Mouse (Mus musculus) thymus, postnatal 10 days (tissue): ENCODE data around the gene Slc16a3.

Experiments used
- DNase-seq, 2 experiments: peaks; one replicate each; pipeline ENCODE4 v3.0.0; 2021; ENCODE audit warnings: low spot score in 2 of 2

Slc16a3 gene

DNA sequence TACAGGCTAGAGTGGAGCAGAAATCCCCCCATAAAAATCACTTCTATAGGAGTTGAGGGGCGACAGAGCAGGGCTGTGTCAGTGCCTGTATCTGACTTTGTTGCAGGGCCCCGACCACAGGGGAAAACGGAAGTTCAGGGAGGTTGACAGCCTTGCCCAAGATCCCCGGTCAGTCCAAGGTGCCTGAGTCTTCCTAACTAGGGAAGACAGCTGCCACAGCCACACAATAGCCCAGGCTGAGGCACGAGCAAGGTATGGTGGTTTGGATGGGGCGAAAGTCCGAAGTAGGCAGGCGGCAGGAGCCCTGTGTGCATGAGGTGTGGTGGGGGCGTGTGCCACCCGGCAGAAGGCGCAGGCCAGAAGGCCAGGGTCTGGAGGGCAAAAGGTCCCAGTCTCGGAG is at the start of gene Slc16a3:
TSS of gene Slc16a3 (plus strand) at position 153 of the 400 bp plus-strand sequence.
- no peak for DNase-seq

DNA sequence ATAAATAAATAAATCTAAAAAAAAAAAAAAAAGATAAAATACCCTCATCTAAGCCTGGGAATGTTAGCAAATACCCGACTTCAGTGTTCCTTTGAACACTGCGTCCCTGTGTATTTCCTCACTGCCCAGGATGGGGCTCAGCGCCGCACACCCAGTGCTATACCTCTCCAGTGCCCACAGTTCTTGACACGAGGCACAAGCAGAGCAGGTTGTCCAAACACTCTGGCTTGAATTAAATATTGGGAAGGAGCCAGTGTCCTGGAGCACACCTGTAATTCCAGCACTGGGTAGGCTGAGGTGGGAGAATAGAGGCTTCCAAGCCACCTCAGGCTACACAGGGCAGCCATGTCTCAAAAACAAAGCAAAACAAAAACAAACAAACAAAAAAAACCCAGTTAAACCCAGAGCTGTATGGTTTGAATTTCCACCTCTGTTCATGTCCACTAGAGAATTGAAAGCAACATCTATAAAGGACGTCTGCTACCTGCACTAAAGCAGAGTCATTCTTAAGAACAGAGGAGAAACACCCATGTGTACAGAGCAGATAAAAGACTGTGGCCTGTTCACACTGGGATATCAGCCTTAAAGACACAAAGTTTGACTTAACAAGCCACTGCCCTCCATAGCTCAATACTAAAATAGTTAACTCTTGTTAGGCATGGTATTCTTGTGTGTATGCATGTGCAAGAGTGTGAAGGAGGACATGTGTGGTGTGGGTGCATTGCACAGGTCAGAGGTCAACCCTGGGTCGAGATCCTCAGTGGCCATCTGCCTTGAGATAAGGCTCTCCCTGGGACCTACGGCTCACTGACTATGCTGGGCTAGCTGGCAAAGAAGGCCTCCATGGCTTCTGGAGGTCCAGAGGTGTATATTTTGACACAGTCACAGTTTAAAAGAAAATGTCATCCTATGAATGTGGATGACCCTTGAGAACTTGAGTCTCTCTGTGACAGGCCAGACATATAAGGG is 47.7 kb upstream of the Slc16a3 start:
- no peak for DNase-seq

DNA sequence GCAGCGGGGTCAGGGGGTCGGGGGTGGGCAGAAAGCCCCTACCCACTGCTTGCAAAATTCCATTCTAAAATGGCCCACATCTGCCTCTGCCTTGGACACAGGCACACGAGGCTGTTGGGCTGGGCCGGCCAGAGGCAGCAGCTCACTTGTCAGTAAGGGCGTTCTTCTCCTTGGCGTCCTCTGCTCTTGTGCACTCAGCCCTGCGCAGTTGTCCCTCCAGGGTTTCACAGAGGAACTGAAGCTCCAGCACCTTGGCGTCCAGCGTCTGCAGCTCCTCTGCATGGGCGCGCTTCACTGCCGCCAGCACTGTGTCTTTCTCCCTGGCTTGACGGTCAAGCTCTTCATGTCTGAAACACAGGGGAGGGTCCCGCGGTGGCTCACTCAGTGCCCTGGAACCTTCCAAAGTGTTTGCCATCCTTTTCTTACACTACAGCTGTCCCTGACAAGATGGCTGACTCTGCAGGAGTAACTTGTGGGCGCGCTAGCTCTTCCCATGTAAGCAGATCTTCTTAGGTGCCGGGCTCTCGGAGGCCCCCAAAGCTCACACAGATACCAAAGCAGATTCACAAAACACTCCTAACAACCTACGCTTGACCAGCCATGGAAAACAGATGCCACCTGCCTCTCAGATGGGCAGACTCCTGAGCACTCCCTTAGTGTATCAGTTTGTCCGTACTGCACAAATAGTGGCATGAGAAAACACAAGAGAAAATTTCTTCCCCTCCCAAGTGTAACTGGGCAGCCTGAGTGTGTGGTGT is 46.4 kb upstream of the Slc16a3 start:
- no peak for DNase-seq

DNA sequence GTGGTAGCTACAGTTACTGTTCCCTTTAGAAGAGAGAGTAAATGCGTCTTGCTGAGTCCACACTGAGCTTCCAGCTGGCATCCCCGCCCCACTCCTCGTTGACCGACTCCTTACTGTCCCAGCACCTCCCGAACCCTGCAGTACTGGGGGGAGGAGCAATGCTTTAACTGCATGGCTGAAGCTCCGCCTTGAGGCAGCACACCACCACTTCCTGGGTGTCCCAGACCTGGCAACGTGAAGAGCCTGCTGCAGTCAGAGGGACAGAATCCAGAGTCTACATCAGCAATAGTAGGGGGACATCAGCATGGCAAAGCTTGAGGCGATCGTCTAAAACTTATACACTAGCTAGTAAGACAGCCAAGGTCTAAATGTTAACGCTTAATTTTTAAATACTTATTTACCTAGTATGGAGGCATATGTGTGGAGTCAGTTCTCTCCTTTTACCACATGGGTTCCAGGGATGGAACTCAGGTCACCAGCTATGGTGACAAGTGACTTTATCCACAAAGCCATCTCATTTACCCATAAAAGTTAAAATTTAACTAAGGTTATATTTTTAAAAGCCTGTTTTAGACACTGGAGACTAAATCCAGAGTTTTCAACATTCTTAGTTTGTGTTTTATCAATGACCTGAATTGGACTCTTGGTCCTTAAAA is 45.7 kb upstream of the Slc16a3 start:
- DNase-seq: no peak

GRCm38 (mm10) chr11:120903159-120903850 is 45.0 kb upstream of the Slc16a3 start:
- DNase-seq: no peak

GRCm38 (mm10) chr11:120904561-120904960 is 43.7 kb upstream of the Slc16a3 start:
- no peak for DNase-seq

GRCm38 (mm10) chr11:120905430-120905873 is 42.8 kb upstream of the Slc16a3 start:
- peak; percentile 58 to 81 for DNase-seq

- DNase-seq: no peak
Measured at GRCm38 (mm10) chr11:120913796-120914195, 34.5 kb upstream of the Slc16a3 start.

DNA sequence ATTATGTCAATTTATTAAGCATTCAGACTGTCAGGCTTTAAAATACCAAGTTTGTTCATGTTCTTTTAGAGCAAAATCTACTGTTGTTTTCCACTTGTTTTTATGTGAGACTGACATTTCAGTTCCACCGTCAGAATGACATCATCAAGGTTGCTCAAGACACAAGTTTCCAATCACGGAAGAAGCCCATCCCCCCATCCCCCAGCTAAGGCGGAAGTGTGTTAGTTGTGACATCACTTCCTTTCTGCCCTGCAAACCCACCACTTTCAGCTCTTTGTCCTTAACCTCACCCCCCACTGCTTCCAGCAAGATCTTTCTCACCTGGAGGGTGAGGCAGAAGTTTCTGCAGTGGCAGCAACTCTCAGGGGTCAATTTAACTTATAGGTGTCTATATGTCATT is 31.8 kb upstream of the Slc16a3 start:
- DNase-seq: peak; percentile 34 to 35

GRCm38 (mm10) chr11:120917756-120918155 is 30.5 kb upstream of the Slc16a3 start:
- no peak for DNase-seq

GRCm38 (mm10) chr11:120922528-120922927 is 25.8 kb upstream of the Slc16a3 start:
- no peak for DNase-seq

DNA sequence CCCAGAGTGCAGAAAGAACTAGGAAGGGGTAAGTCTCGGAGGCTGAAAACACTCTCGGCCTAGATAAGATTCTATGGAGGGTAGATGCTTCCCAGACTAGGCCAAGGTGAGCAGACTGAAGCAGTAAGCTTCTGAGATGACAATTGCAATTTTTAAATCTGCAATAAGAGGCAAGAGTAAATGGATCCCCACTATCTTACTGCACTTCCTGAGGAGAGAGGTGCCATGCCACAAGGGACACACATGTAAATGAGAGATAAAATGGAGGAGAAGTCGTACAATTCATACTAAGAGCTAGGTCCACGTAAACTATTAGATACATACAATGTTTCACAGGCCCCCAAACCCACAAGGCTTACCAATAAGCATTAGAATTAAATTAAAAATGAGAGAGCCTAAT is 19.8 kb upstream of the Slc16a3 start:
- no peak for DNase-seq

GRCm38 (mm10) chr11:120931479-120931878 is 16.8 kb upstream of the Slc16a3 start:
- DNase-seq: no peak

DNA sequence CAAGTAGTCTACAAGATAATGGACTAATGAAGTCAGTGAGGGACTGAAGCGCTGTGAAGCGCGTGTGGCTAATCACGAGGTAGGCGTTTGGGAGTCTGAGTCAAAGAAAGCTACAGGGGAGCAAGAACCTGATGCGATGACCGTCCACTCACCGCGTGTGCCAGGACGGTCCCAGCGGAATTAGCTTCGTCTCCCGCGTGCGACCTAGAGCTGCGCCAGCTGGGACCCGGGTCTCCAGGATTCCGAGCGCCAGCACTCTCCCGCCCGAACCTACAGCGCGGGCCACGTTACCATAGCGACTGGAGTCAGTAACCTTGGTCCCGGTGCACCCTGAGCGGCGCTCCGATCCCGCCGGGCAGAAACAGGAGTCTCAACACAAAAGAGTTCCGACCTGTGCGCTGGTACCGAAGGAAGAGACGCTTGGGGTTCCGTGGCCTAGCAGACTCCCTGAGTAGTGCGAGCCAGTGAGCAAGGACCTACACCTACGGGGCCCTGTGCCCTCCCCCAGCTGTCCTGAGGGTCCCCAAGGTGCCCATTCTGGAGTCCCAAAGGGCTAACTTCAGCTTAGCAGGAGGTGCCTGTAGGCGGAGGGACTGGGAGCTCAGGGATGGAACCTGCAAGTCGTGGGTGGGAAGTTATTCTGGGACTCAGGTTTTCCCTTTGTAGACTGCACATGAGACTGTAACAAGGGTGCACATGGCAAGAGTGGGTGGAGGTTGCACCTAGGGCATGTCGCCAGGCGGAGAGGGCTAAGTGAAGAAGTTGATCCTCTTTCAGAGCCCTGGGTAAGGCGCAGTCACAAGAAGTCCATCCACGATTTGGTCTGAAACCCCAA is 15.5 kb upstream of the Slc16a3 start, which contains the start of gene Ccdc57:
TSS of gene Ccdc57 (minus strand) at position 309 of the 835 bp plus-strand sequence.
- peak; percentile 63 to 83 for DNase-seq

DNA sequence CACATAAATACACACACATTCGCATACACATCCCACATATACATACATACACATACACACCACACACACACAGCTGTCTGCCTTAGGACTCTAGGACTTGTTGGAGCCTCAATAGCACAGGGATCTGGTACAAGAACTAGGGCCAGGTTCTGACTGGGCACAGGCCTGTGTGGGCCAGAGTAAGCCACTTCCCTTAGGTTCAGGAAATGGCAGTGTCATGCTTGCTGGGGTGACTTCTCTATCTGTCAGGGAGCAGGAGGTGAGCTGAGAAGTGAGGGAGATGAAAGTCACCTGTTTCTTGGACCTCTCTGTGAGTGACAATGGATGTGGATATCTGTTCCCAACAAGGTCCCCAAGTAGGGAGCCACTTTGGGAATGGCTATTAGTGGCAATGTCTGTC is 10.3 kb upstream of the Slc16a3 start:
- no peak for DNase-seq

- DNase-seq: no peak
Measured at GRCm38 (mm10) chr11:120938795-120939194, 9.5 kb upstream of the Slc16a3 start.

- DNase-seq: no peak
Measured at GRCm38 (mm10) chr11:120939712-120940341, 8.5 kb upstream of the Slc16a3 start.

DNA sequence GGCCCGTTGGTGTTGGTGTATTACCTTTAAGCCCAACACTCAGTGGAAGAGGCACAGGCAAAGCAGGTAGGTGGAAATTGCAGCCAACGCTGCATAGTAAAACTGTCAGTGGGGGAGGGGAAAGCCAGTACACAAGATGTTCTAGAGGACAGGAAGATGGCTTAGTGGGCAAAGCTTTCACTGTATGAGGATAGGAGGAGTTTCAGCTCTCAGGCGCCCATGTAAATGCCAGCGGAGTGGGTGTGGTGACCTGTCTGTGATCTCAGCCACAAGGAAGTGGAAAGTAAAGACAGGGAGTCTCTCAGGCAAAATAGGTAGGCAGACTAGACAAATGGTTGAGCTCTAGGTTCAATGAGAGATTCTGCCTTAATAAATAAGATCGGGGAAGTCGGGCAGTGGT is 7.3 kb upstream of the Slc16a3 start:
- no peak for DNase-seq

DNA sequence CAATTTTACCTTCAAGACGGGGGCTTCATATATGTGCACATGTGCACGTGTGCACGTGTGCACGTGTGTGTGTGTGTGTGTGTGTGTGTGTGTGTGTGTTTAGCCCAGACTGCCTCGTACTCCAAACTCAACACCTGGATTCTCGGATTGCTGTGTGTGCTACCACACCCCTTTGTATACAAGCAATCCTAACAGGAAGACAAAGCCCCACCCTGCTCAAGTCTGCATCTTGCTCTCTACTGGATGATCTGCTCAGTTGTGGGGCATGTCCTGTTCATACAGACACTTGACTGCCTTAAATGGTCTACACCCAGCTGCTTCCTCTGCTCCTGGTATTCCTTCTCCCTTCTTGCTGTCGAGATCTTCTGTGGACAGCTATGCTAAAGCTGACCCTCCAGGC is 3.0 kb upstream of the Slc16a3 start:
- DNase-seq: no peak

- no peak for DNase-seq
Measured at GRCm38 (mm10) chr11:120945926-120946325, 2.4 kb upstream of the Slc16a3 start.
